Mouse (Mus musculus) kidney, adult 9 months (tissue): ENCODE data around the gene Lhx6.

Experiments
- DNase-seq: peaks from one replicate; pipeline ENCODE4 v3.0.0; 2022

The Lhx6 gene

GRCm38 (mm10) chr2:36092748-36093147 lies 12.5 kb downstream of the Lhx6 start:
- DNase-seq = peak; percentile 60

- DNase-seq = peak; percentile 48
These were observed 14.1 kb downstream of the Lhx6 start for GRCm38 (mm10) chr2:36090853-36091741.

- no peak for DNase-seq
These were observed 16.0 kb downstream of the Lhx6 start for GRCm38 (mm10) chr2:36089190-36089589.

- DNase-seq = no peak
These were observed 20.2 kb downstream of the Lhx6 start for GRCm38 (mm10) chr2:36085041-36085440.

- DNase-seq = no peak
These were observed 22.2 kb downstream of the Lhx6 start for GRCm38 (mm10) chr2:36082802-36083580.

GRCm38 (mm10) chr2:36081446-36081845 lies 23.8 kb downstream of the Lhx6 start:
- peak; percentile 24 for DNase-seq

GRCm38 (mm10) chr2:36077160-36077761 lies 27.9 kb downstream of the Lhx6 start:
- DNase-seq = no peak

GRCm38 (mm10) chr2:36075210-36075609 lies 30.0 kb downstream of the Lhx6 start:
- DNase-seq = no peak

GRCm38 (mm10) chr2:36073781-36074180 lies 31.4 kb downstream of the Lhx6 start:
- DNase-seq = peak; percentile 13

GRCm38 (mm10) chr2:36071660-36072305 lies 33.4 kb downstream of the Lhx6 start:
- DNase-seq = no peak

- DNase-seq = no peak
These were observed 38.1 kb downstream of the Lhx6 start for GRCm38 (mm10) chr2:36067132-36067531.

GRCm38 (mm10) chr2:36061409-36061808 lies 43.8 kb downstream of the Lhx6 start:
- no peak for DNase-seq

- DNase-seq = no peak
These were observed 49.0 kb downstream of the Lhx6 start for GRCm38 (mm10) chr2:36056248-36056647.

- DNase-seq = no peak
These were observed 52.0 kb downstream of the Lhx6 start for GRCm38 (mm10) chr2:36053249-36053648.

- DNase-seq = no peak
These were observed 55.6 kb downstream of the Lhx6 start for GRCm38 (mm10) chr2:36049567-36049954.

GRCm38 (mm10) chr2:36048748-36049566 lies 56.3 kb downstream of the Lhx6 start, which contains the start of the genes Ndufa8 and Morn5:
Gene Ndufa8, minus strand, starts transcription at chr2:36049406.
Gene Morn5, plus strand, starts transcription at chr2:36049458.
- DNase-seq = peak; percentile 99

- peak; percentile 32 for DNase-seq
These were observed 57.0 kb downstream of the Lhx6 start for GRCm38 (mm10) chr2:36048164-36048563.

- no peak for DNase-seq
These were observed 64.3 kb downstream of the Lhx6 start for GRCm38 (mm10) chr2:36040872-36041271.

GRCm38 (mm10) chr2:36039297-36039985 lies 65.8 kb downstream of the Lhx6 start:
- no peak for DNase-seq

- no peak for DNase-seq
These were observed 69.7 kb downstream of the Lhx6 start for GRCm38 (mm10) chr2:36035413-36036081.

GRCm38 (mm10) chr2:36034898-36035297 lies 70.3 kb downstream of the Lhx6 start:
- DNase-seq = no peak
